Mouse (Mus musculus) lung, adult 2 months (tissue): ENCODE data around the gene Glis2.

Source experiments
- CTCF ChIP-seq: fragments of 200-500 bp; IDR thresholded peaks from 2 replicates; pipeline ENCODE4 v1.5.1; 2011; ENCODE audit warnings: mild to moderate bottlenecking, low read length, control low read depth; ENCODE audit not compliant: insufficient read depth
- POLR2A ChIP-seq: fragments of 200-500 bp; IDR thresholded peaks from 2 replicates; pipeline ENCODE4 v1.6.1; 2011; ENCODE audit warnings: low read depth, mild to moderate bottlenecking, control low read depth, low read length, borderline replicate concordance; ENCODE audit errors: extremely low read depth

- TF ChIP-seq POLR2A (no peak), CTCF (no peak)
Measured at GRCm38 (mm10) chr16:4552829-4553550, 41.5 kb upstream of the Glis2 start.
